Mouse (Mus musculus) layer of hippocampus, adult 2 months (tissue): Measurements from ENCODE around the gene Aldh1l1. TPM values are rescaled to one million over a fixed set of nuclear protein-coding genes. Genes with fewer than 3 reads are reported as not detected.

ENCODE experiments used
- DNase-seq, 2 experiments: peaks; one replicate each; pipeline ENCODE4 v3.0.0; 2022; ENCODE audit warnings: low spot score in 2 of 2
- H3K27ac ChIP-seq: fragments of 200-600 bp; 2 replicates; pipeline ENCODE4 v1.8.1; 2022
- H3K4me3 ChIP-seq: fragments of 200-600 bp; 2 replicates; pipeline ENCODE4 v1.8.1; 2022; ENCODE audit warnings: mild to moderate bottlenecking
- CTCF ChIP-seq: fragments of 200-600 bp; conservative IDR thresholded peaks from 2 replicates; pipeline ENCODE4 v1.8.1; 2022; ENCODE audit warnings: antibody characterized with exemption, mild to moderate bottlenecking, moderate library complexity
- total RNA-seq, 2 experiments: library from RNA; stranded (reverse); gene quantifications; 2 replicates each; pipeline ENCODE4 v1.2.3; 2021

Aldh1l1 gene
- total RNA-seq, 2 experiments from 2014 or later, result 39.3 to 45.2 TPM

DNA sequence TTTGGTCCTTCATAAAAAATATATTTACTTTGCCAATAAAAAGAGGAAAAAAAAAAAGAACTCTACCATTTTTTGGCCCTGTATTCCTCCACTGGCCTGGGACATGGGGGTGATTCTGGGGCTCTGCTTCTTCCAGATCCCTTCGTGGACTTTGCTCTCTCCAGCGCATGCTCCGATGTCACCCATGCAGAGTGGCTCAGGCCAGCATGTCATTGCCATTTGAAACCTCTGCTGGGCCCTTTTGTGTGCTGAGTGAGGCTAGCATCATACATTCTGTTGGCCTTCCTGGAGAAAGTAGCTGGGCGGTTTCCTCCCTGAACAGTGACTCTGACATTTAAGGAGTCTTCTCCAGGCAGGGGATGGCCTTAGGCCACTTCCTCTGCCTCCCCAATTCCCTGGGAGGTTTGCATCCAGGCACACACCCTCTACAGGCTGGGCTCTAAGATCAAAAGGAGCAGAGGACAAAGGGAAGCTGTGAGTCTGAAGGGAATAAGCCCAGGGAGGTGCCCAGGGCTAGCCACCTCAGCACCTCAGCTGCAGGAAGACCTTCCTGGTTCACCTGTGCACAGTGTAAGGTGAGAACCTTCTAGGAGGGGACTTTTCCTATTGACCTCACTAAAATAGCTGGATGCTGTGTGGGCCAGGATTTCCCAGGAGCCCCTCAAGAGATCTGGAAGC lies 10.9 kb upstream of the Aldh1l1 start:
- no peak for DNase-seq
- H3K27ac ChIP-seq, result no peak overlapping the region
- TF ChIP-seq CTCF, result no peak
- no peak overlapping the region for H3K4me3 ChIP-seq

DNA sequence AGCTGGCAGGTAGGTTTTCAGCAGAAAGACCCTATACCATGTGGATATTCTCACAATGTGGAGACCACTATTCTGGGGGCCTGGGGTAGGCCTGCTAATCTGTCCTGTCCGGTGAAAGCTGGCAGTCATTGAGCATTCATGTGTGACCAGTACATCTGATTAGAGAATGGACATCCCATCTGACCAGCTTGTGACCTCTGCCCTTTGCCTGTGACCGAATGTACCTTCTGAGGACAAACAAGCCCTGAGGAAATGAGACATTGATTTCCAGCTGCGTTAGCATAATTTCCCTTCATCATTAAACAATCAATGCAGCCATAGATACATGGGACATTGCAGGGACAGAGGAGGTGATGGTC lies 10.4 kb upstream of the Aldh1l1 start:
- no peak overlapping the region for H3K4me3 ChIP-seq
- DNase-seq, result no peak
- no peak for TF ChIP-seq CTCF
- H3K27ac ChIP-seq, result no peak overlapping the region

GRCm38 (mm10) chr6:90476941-90477518 lies 9.2 kb upstream of the Aldh1l1 start:
- H3K4me3 ChIP-seq, result no peak overlapping the region
- H3K27ac ChIP-seq, result no peak overlapping the region
- no peak for DNase-seq
- no peak for TF ChIP-seq CTCF

GRCm38 (mm10) chr6:90484249-90484648 lies 2.0 kb upstream of the Aldh1l1 start:
- DNase-seq, result no peak
- no peak for TF ChIP-seq CTCF
- H3K27ac ChIP-seq, result no peak overlapping the region
- no peak overlapping the region for H3K4me3 ChIP-seq

- no peak for TF ChIP-seq CTCF
- Histone ChIP-seq H3K27ac (peak overlapping the region; percentile 48; the same call in 1 of the 2 replicates), H3K4me3 (no peak overlapping the region)
- DNase-seq, result no peak
Measured at GRCm38 (mm10) chr6:90484876-90485275, 1.4 kb upstream of the Aldh1l1 start.

DNA sequence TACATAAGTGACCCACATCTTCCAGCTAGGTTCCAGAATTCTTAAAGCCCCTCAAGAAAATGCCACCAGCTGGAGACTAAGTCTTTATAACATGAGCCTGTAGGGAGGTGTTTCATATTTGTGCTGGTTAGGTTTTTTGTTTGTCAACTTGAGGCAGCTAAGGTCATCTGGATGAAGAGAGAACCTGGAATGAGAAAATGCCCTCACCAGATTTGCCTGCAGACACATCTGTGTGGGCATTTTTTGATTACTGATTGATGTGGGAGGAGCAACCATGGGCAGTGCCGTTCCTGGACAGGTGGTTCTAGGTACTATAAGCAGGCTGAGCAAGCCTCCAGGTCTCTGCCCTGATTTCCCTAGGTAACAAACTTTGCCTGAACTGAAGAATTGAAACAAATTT lies 1.3 kb downstream of the Aldh1l1 start:
- H3K27ac ChIP-seq, result no peak overlapping the region
- no peak for DNase-seq
- no peak for TF ChIP-seq CTCF
- H3K4me3 ChIP-seq, result no peak overlapping the region

DNA sequence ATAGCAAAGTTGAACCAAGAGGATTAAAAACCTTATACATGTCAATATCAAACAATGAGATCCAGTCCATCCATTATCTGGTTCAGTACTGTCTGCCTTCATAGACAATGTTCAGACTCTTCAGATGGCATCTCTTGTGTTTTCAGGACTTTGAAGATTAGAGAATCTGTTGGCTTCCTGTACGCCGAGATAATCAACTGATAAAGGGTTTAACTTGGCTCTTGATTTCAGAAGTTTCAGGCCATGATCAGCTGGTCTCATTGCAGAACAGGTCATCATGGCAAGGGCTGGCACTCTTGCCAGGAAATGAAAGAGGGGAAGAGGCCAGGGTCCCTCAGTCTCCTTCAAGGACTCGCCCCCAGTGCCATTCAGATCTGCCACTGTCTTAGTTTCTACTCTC lies 3.3 kb downstream of the Aldh1l1 start:
- H3K27ac ChIP-seq, result no peak overlapping the region
- no peak for TF ChIP-seq CTCF
- DNase-seq, result no peak
- H3K4me3 ChIP-seq, result no peak overlapping the region

- DNase-seq, result peak in 1 of 2 experiments; percentile 34
- H3K27ac ChIP-seq, result peak overlapping the region; percentile 28; the same call in 1 of the 2 replicates
- H3K4me3 ChIP-seq, result no peak overlapping the region
- TF ChIP-seq CTCF, result no peak
Measured at GRCm38 (mm10) chr6:90490976-90491375, 4.7 kb downstream of the Aldh1l1 start.

DNA sequence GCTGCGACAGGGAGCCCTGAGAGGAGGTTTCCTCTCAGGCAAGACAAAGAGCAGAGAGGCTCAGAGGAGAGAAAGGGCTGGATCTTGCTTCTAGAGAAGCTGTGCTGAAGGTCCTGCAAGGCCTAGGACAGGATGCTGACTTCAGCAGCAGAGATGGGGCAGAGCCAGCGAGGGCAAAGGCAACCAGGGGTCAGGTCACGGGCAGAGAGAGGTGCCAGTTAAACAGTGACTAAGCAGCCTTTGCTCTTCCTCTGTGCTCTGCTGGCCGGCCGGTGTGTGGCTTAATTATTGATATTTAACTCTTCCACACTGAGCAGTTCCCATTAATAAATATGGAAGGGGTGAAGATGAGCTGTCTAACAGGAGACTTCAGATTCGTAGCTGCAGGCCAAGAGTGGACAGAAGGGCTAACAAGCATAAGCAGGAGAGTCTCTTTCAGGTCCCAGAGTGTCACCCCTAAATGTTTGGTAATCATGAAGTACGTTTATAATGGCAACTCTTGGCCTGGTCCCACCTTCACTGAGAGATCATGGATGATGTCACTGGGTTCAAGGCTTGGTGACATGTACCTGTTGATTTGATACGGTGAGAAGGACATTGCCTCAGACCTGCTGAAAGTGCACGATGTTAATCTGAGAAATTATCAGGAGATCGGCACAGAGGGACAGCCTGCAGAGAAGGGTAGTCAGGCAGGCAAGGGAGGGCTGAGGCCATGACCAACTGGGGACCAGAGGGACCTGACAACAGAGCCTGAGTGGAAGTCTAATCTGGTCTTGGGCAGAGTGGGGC lies 5.9 kb downstream of the Aldh1l1 start:
- DNase-seq, result no peak
- Histone ChIP-seq H3K27ac (no peak overlapping the region), H3K4me3 (no peak overlapping the region)
- no peak for TF ChIP-seq CTCF

- Histone ChIP-seq H3K4me3 (no peak overlapping the region), H3K27ac (no peak overlapping the region)
- DNase-seq, result no peak
- no peak for TF ChIP-seq CTCF
Measured at GRCm38 (mm10) chr6:90494155-90494554, 7.9 kb downstream of the Aldh1l1 start.

- TF ChIP-seq CTCF, result no peak
- DNase-seq, result no peak
- H3K27ac ChIP-seq, result no peak overlapping the region
- H3K4me3 ChIP-seq, result no peak overlapping the region
Measured at GRCm38 (mm10) chr6:90494566-90494965, 8.3 kb downstream of the Aldh1l1 start.

- H3K27ac ChIP-seq, result peak overlapping the region; percentile 48; the same call in 1 of the 2 replicates
- TF ChIP-seq CTCF, result no peak
- no peak overlapping the region for H3K4me3 ChIP-seq
- no peak for DNase-seq
Measured at GRCm38 (mm10) chr6:90495282-90495912, 9.2 kb downstream of the Aldh1l1 start.

- H3K27ac ChIP-seq, result peak overlapping the region; percentile 48; the same call in 1 of the 2 replicates
- no peak for TF ChIP-seq CTCF
- no peak overlapping the region for H3K4me3 ChIP-seq
- no peak for DNase-seq
Measured at GRCm38 (mm10) chr6:90496217-90496616, 10.0 kb downstream of the Aldh1l1 start.
